Mouse (Mus musculus) cerebellum, adult 18-20 months (tissue): Measurements from ENCODE around the gene Ect2.
A peak's percentile ranks its signal among the peaks of the same experiment; 100 is the strongest.

Experiments used
- DNase-seq, 2 experiments: peaks; one replicate each; pipeline ENCODE4 v3.0.0; 2021

Gene Ect2

GRCm38 (mm10) chr3:27153701-27154209, at the start of gene Ect2:
TSS of gene Ect2 (minus strand) at chr3:27153878.
- DNase-seq: peak; percentile 98

- no peak for DNase-seq
Observed at GRCm38 (mm10) chr3:27201728-27202411, 48.2 kb upstream of the Ect2 start.

- DNase-seq: no peak
Observed at GRCm38 (mm10) chr3:27199120-27199519, 45.4 kb upstream of the Ect2 start.

GRCm38 (mm10) chr3:27197816-27198215, 44.1 kb upstream of the Ect2 start:
- DNase-seq: no peak

DNA sequence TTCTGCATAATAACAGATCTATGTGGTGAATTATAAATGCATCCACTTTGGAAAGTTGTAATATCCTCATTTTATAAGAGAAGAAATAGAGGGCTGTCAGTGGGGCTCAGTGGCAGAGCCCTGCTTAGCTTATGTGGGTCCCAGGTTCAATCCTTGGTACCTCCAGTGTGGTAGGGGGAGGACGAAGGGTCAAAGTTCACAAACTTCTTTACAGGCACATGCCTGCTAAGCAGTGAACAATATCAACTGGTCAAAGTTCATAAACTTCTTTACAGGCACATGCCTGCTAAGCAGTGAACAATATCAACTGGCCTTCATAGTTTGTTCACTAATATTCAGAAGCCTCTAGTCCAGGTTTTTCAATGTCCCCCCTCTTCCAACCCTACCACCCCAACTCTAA, 42.9 kb upstream of the Ect2 start:
- no peak for DNase-seq

DNA sequence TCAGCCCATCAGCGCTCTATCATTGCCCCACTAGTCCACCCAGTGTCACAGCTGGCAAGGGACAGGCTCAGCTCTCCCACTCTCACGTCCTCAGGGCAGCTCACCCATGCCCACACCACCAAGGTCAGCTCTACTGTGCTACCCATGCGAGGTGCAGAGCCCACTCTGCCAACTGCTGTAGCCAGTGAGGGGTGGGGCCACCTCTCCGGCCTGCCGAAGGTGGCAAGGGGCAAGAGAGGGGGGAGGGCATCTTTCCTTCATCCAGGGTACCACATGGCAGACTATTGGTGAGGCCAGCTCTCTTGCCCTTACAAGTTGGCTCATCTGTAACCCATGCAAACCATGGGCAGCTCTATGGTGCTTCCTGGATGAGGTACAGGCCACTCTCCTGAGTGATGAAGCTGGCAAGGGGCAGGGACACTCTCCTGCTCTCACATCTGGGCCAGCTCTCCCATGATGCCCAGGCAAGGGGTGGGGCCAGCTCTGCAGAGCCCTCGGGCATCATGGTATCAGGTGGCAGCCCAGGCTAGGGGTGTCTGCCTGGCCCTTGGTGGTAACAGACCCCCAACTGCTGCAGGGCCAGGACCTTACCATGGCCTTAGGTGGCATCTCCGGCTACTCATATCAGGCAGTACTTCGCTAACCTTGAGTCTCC, 42.0 kb upstream of the Ect2 start:
- no peak for DNase-seq

DNA sequence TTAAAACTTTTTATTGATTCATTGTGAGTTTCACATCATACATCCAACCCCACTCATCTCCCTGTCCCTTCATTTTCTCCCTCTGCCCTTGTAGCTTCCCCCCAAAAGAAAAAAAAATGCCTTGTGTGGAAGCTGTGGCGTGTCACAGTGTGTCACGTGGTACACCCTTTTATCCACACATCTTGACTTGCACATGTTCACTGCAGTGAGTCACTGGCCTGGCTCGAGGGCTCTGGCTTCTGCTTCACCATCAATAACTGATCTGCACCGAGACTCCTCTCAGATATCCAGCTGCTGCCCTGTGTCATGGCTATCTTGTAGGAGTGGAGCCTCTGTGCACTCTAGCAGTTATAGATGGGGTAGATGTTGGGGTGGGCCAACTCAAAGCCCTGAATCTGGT, 41.5 kb upstream of the Ect2 start:
- DNase-seq: no peak

DNA sequence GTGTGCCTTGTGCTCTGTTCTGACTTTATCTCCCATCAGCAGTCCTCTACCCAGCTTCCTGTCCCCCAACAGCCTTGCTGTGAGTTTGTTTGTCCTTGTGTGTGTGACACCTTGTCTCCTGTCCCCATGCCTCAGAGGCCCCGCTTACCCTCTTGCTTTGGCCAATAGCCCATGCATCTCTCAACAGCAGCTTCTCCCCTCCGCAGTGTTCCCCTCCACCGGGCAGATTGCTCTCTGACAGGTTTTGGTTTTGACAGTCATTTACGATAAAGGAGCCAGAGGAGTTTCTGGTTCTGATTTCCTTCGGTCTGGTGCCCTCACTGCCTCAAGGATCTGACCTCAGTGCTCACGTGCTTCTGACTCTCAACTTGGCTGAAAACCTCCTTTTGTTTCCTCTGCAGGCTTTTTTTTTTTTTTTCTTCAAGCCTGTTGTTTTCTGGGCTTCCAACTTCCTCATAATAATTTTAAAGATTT, 40.2 kb upstream of the Ect2 start:
- DNase-seq: no peak

DNA sequence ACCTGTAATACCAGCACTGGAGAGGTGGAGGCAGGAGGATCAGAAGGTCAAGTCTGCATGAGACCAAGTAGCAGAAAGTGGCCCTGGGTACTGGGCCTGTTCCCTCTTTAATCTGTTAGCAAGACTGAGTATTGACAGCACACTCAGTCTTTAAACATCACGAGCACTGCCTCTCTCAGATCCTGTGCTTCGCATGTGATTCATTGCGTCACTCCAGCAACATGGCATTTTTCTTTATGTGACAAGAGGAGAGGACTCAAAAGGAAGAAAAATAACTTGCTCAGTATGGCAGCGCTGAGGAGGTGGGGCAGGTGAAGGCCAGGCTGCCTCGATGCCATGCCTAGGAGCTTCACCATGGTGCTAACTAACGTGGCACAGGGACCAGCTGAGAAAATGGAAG, 38.2 kb upstream of the Ect2 start:
- no peak for DNase-seq

DNA sequence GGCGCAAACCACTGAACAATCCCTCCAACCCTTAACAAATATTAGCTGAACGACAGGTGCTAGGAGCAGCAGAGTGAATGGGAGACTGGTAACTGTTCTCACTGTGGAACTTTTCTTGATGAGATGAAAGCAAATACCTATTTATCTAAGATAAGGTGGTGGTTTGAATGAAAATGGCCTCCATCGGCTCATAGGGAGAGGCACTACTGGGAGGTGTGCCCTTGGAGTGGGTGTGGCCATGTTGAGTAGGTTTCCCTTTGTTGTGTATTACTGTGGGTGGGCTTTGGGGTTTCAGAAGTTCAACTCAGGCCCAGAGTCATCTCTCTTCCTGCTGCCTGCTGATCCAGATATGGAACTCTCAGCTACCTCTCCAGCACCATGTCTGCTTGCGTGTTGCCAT, 37.2 kb upstream of the Ect2 start:
- DNase-seq: no peak

DNA sequence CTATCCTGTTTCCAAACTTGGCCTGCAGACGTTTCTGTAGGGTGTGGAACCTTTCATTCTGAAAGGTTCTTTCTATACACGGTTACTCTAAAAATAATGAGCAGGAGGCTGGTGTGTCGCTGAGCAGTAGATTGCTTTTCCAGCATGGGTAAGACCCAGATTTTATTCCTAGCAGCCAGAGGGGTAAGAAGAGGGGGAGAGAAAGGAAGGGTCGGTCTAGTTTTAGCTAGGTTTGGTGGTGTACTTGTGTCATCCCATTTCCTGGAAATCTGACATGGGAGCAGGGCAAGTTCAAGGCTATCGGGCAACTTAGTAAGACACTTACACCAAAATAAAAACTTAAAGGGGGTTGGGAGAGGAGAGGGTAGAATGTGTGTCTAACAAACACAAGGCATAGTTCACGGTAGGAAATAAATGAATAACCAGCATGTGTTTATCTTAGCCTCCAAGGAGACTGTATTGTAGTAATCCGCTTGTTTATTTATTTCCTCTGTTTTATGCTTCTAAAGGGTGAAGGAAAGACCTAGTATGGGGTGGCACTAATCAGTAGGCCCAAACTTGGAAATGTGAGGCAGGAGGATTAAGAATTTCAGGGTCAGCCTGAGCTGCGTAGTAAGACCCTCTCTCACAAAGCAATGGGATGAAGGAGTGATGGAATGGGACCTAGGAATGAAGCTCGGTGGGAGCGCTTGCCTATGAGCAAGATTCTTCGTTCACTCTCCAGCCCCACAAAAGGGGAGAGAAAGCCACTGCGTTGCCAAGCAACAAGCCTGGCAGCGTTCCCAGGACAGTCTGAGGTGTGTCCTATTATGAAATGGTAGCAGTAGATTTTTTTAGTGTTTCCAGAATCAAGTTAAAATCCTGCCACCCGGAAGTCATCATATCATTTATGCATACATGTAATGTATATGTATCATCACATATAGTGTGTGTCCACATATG, 35.9 kb upstream of the Ect2 start:
- peak; percentile 50 to 59 for DNase-seq

DNA sequence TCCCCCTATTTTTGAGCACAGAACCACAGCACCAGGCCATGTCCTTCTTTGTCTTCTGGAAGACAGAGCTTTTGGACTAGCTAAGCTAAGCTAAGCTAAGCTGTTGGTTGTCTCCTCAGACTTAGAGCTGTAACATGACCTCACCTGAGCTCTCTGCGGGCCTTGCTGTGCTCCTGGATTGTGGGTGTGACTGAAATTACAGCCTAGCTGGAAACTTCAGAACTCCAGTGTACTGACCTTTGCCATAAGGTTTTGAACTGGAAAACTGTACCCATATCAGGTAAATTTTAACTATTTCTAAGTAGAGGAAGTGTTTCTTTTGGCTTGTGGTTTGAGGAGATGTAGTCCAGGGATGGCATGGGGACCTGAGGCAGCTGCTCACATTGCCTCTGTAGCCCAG, 34.7 kb upstream of the Ect2 start:
- DNase-seq: no peak

- DNase-seq: peak; percentile 70 to 71
Observed at GRCm38 (mm10) chr3:27183601-27184175, 30.0 kb upstream of the Ect2 start.

- DNase-seq: peak; percentile 96
Observed at GRCm38 (mm10) chr3:27182733-27183600, 29.3 kb upstream of the Ect2 start, which contains the start of gene Nceh1. TSS of gene Nceh1 (plus strand) at chr3:27182965.

DNA sequence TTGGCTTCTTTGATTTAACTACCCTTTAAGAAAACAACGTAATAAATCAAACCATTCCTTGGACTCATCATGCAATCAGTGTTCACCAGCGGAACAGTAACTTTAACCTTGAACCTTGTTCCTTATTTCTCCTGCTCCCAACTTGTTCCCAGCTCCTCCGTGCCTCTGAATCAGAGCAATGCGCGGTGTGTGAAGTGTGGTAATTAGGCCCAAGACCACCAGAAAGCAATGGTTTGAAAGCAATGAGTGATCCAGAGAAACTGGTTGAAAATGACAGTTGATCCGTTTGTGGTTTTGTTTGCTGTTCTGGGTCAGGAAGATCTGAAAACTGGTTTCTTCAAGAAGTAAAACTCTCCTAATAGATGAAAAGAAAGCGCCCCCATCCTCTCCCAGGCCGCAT, 26.0 kb upstream of the Ect2 start:
- no peak for DNase-seq

DNA sequence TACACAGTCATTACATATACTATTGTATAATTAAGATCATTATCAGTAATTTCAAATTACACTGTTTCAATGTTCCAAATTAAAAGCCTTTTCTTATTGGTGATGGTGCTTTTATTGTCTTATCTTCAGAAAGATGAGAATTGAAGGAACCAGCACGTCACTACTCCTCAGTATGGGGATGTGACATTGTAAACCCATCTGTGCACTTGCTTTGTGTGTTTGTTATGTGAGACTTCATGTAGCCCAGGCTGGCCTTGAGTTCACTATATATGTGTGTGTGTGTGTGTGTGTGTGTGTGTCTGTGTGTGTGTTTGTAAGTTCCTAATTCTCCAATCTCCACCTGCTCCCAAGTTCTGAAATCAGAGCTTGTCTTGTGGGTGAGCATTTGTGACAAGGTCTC, 16.6 kb upstream of the Ect2 start:
- DNase-seq: no peak

DNA sequence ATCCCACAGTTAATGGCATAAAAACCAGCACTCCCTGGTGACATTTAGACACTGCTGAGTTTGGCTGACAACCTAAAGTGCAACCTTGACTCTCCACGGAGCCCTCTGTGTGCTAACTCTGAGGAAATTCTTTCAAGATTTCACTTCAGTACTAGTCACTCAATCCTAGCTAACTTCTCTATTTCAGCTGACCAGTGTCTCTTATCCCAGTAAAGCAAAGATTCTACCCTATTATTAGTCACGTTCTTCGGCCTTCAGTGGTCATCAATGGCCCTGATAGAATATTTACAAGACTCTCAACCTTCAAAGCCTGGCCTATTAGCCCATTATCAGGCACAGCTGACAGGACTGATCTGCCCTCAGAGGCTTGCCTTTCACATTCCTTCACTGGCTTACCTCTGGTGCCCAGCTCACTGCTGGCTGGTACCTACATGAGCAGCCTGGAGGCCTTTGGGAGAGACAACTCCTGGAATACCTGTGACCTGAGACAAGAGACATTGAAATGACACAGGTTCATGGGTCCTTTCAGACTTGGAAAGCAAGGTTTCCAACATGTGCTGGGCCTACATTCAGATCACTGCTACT, 11.9 kb upstream of the Ect2 start:
- no peak for DNase-seq

GRCm38 (mm10) chr3:27162410-27162804, 8.7 kb upstream of the Ect2 start:
- no peak for DNase-seq

GRCm38 (mm10) chr3:27161645-27162409, 8.1 kb upstream of the Ect2 start:
- DNase-seq: no peak

- DNase-seq: no peak
Observed at GRCm38 (mm10) chr3:27158910-27159309, 5.2 kb upstream of the Ect2 start.

- DNase-seq: no peak
Observed at GRCm38 (mm10) chr3:27156594-27156949, 2.9 kb upstream of the Ect2 start.
